8 mouse cellular contexts compared by ENCODE assay signal in the genomic region with DNA sequence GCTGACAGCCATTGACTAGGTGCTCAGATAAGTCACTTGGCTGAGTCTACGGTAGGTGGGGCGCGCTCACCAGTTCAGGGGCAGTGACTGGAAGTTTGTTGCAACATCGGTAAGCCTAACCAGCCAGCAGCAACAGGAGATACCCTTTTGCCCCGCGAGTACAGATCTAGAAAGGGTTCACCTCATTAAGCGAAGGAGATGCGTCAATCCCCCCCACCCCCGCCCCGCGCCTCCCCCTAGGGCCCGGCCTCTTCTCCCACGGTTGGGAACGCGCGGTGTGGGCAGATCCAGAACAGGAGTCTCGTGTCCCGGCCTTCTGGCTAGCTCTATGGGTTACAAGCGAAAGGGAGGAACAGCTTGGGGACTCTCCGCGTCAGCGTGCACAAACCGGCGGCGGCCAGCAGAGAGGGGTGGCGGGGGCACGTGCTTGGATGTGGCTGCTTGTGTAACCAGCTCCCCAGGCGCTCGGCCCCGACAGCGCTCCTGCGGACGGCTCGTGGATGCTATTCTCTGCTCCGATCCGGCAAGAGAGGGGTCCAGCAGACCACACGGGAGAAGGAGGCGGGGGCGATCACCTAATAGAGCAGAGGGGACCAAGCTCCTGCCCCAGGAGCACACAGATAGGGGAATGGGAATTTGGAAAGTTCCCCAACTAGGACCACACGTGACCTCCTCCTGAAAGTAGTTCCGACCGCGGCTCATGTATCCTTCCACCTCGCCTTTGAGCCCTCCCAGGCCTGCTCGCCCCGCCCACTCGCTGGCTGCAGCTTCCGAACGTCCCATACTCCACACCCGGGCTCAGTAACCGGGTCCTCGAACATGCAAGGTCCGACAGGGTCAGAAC. TPM values are rescaled to one million over a fixed set of nuclear protein-coding genes. Genes with fewer than 3 reads are reported as not detected.
DNase-seq lines count a peak whose midpoint lies in the region.

No protein-coding gene starts in this region.

- peaks cover 16% of the 10 kb centered on the region for H3K27me3 ChIP-seq in hindbrain, embryonic 10.5 days (ENCODE audit: insufficient read depth, poor library complexity, severe bottlenecking)

- H3K4me3 ChIP-seq in hindbrain, embryonic 10.5 days = peak overlapping the region; percentile 98

- H3K9me3 ChIP-seq in hindbrain, embryonic 10.5 days = no peaks in the 10 kb centered on the region

- no peaks in the 10 kb centered on the region for H3K36me3 ChIP-seq in hindbrain, embryonic 10.5 days

- DNase-seq in MEL-GATA-1-ER (ENCODE audit: extremely low read depth, low read depth) = peak; percentile 89
- peak; percentile 97 for DNase-seq in cerebellum, adult 8-10 months
- DNase-seq in forelimb bud, embryonic 11.5 days (ENCODE audit: low read depth, low spot score) = peak; percentile 97
- DNase-seq in hindbrain, embryonic 10.5 days (ENCODE audit: low spot score) = peak; percentile 96
- peak; percentile 97 for DNase-seq in layer of hippocampus, postnatal 10 days (ENCODE audit: low spot score in 2 of 2)
- peak; percentile 98 for DNase-seq in lung, postnatal 10 days
- peak; percentile 97 for DNase-seq in ovary, postnatal 36 days (ENCODE audit: low spot score)
- DNase-seq in thymus, postnatal 25 days = peak; percentile 98

- under 1% methylated on average over 53 of the region's 53 CpGs for WGBS in hindbrain, embryonic 10.5 days

- peaks cover 35% of the 10 kb centered on the region for H3K4me1 ChIP-seq in hindbrain, embryonic 10.5 days (replicated peaks)

- H3K27ac ChIP-seq in hindbrain, embryonic 10.5 days = peak overlapping the region; percentile 98

RNA-seq across cellular contexts. Expression of gene Pten, which starts 1.3 kb away (rescaled TPM):
- 5.1 and 7.7 TPM in 2 replicates for polyA plus RNA-seq in hindbrain, embryonic 10.5 days (2016; fragmentation: Nextera tagmentation; extraction: Ambion mirVana)
- 100 to 1,000 TPM; 129 to 130 TPM for total RNA-seq in layer of hippocampus, postnatal 10 days (2021)

RNA-seq across cellular contexts. Expression of gene Atad1, which starts 16.4 kb away (rescaled TPM):
- 72.7 and 77.5 TPM in 2 replicates for polyA plus RNA-seq in hindbrain, embryonic 10.5 days (2016; fragmentation: Nextera tagmentation; extraction: Ambion mirVana)
- 100 to 1,000 TPM; 105 to 121 TPM for total RNA-seq in layer of hippocampus, postnatal 10 days (2021)

Comparison
In these comparisons a context has a peak if more than half of its experiments do, and no peak if none do; other contexts are left out.
1. Peak in every context shown above with its lines: DNase-seq, H3K4me3 ChIP-seq and H3K27ac ChIP-seq.